Mouse (Mus musculus): ENCODE measurements at regions not wholly inside any gene's neighbourhood (a gene's known extent, or its start where the extent isn't known, plus 50 kb on each side); places are given as distances from the start of the nearest gene placed in this dataset.

DNA sequence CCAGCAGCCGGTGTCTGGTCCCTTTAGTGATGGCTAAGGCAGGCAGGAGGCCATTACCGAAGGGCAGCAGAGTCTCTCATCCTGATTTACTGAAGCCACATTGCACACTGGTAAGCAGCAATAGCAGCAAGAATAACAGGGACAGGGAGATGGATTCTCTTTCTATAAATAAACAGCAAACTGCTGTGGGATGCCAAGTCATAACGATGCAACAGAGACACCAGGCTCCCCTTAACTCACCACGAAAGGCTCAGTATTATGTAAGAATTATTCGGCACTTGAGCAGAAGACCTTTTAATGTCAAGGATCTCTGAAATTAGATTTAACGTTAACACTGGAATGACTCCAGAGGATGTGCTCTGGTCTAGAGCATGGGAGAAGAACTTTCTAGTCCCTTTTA lies 202.1 kb downstream of the Ddx10 start:
- H3K4me3 ChIP-seq = no peak overlapping the region

DNA sequence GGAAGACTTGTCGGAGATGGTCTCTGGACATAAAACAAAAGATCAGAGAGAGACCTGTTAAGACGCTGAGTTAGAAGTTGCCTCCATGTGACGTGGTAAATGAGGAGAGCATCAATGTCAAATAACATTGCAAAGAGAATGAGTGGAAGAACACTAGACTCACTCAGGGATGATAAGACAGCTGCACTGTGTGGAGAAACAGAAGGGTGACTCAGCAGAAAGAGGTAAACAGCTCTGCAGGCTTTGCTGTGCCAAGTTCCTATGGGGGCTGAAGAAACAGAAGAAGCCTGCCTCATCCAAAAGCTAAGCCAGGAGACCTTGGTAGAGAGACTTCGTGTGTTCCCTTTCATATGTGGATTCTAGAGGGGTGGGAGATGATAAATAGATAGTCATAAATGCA lies 214.1 kb downstream of the Ddx10 start:
- Histone ChIP-seq H3K4me3 (no peak overlapping the region), H3K9me3 (replicated peaks) (no peaks in the 10 kb centered on the region), H3K27me3 (replicated peaks) (no peaks in the 10 kb centered on the region), H3K9ac (no peak overlapping the region), H3K4me2 (no peak overlapping the region), H3K4me1 (replicated peaks) (no peaks in the 10 kb centered on the region), H3K27ac (ENCODE audit: poor library complexity, severe bottlenecking) (no peak overlapping the region), H3K36me3 (no peaks in the 10 kb centered on the region)
- no peak for ATAC-seq (ENCODE audit: insufficient number of reproducible peaks, low FRiP score)
- 69% methylated on average over 4 of the region's 4 CpGs for WGBS

More for the DNA sequence above, 202.1 kb downstream of the Ddx10 start:
- Histone ChIP-seq H3K27ac (ENCODE audit: poor library complexity, severe bottlenecking) (no peak overlapping the region), H3K4me2 (no peak overlapping the region), H3K36me3 (no peaks in the 10 kb centered on the region), H3K27me3 (replicated peaks) (no peaks in the 10 kb centered on the region), H3K9ac (no peak overlapping the region), H3K9me3 (replicated peaks) (no peaks in the 10 kb centered on the region), H3K4me1 (replicated peaks) (no peaks in the 10 kb centered on the region)
- no peak for ATAC-seq (ENCODE audit: insufficient number of reproducible peaks, low FRiP score)
- 77% methylated on average over 6 of the region's 6 CpGs for WGBS

GRCm38 (mm10) chr9:53022096-53022495 lies 225.8 kb downstream of the Ddx10 start:
- H3K4me3 ChIP-seq = no peak overlapping the region
- no peak for ATAC-seq (ENCODE audit: insufficient number of reproducible peaks, low FRiP score)
- no peaks in the 10 kb centered on the region for H3K36me3 ChIP-seq
- no peaks in the 10 kb centered on the region for H3K4me1 ChIP-seq (replicated peaks)
- H3K27ac ChIP-seq (ENCODE audit: poor library complexity, severe bottlenecking) = no peak overlapping the region
- H3K9me3 ChIP-seq (replicated peaks) = no peaks in the 10 kb centered on the region
- H3K4me2 ChIP-seq = no peak overlapping the region
- no peak overlapping the region for H3K9ac ChIP-seq
- H3K27me3 ChIP-seq (replicated peaks) = no peaks in the 10 kb centered on the region
- 65% methylated on average over 4 of the region's 4 CpGs for WGBS

GRCm38 (mm10) chr9:53010741-53011140 lies 237.1 kb downstream of the Ddx10 start:
- no peak for ATAC-seq (ENCODE audit: insufficient number of reproducible peaks, low FRiP score)
- H3K4me3 ChIP-seq = no peak overlapping the region
- H3K9ac ChIP-seq = no peak overlapping the region
- no peaks in the 10 kb centered on the region for H3K4me1 ChIP-seq (replicated peaks)
- WGBS = 82% methylated on average over 9 of the region's 9 CpGs
- no peak overlapping the region for H3K4me2 ChIP-seq
- H3K9me3 ChIP-seq (replicated peaks) = peaks cover 12% of the 10 kb centered on the region
- no peaks in the 10 kb centered on the region for H3K27me3 ChIP-seq (replicated peaks)
- no peak overlapping the region for H3K27ac ChIP-seq (ENCODE audit: poor library complexity, severe bottlenecking)
- no peaks in the 10 kb centered on the region for H3K36me3 ChIP-seq

GRCm38 (mm10) chr9:53007395-53007794 lies 240.5 kb downstream of the Ddx10 start:
- H3K36me3 ChIP-seq = no peaks in the 10 kb centered on the region
- no peak overlapping the region for H3K9ac ChIP-seq
- no peak overlapping the region for H3K4me3 ChIP-seq
- H3K4me1 ChIP-seq (replicated peaks) = no peaks in the 10 kb centered on the region
- H3K4me2 ChIP-seq = no peak overlapping the region
- H3K9me3 ChIP-seq (replicated peaks) = 0 out of 2 replicates have a peak, but pooled peaks cover 6% of the 10 kb centered on the region
- H3K27ac ChIP-seq (ENCODE audit: poor library complexity, severe bottlenecking) = no peak overlapping the region
- no peaks in the 10 kb centered on the region for H3K27me3 ChIP-seq (replicated peaks)
- 85% methylated on average over 10 of the region's 10 CpGs for WGBS
- ATAC-seq (ENCODE audit: insufficient number of reproducible peaks, low FRiP score) = no peak

GRCm38 (mm10) chr9:53006085-53006484 lies 241.8 kb downstream of the Ddx10 start:
- ATAC-seq (ENCODE audit: insufficient number of reproducible peaks, low FRiP score) = no peak
- H3K27ac ChIP-seq (ENCODE audit: poor library complexity, severe bottlenecking) = no peak overlapping the region
- H3K36me3 ChIP-seq = no peaks in the 10 kb centered on the region
- H3K4me2 ChIP-seq = no peak overlapping the region
- no peaks in the 10 kb centered on the region for H3K4me1 ChIP-seq (replicated peaks)
- 73% methylated on average over 1 of the region's 1 CpGs for WGBS
- H3K4me3 ChIP-seq = no peak overlapping the region
- H3K27me3 ChIP-seq (replicated peaks) = no peaks in the 10 kb centered on the region
- H3K9me3 ChIP-seq (replicated peaks) = 0 out of 2 replicates have a peak, but pooled peaks cover 6% of the 10 kb centered on the region
- no peak overlapping the region for H3K9ac ChIP-seq

DNA sequence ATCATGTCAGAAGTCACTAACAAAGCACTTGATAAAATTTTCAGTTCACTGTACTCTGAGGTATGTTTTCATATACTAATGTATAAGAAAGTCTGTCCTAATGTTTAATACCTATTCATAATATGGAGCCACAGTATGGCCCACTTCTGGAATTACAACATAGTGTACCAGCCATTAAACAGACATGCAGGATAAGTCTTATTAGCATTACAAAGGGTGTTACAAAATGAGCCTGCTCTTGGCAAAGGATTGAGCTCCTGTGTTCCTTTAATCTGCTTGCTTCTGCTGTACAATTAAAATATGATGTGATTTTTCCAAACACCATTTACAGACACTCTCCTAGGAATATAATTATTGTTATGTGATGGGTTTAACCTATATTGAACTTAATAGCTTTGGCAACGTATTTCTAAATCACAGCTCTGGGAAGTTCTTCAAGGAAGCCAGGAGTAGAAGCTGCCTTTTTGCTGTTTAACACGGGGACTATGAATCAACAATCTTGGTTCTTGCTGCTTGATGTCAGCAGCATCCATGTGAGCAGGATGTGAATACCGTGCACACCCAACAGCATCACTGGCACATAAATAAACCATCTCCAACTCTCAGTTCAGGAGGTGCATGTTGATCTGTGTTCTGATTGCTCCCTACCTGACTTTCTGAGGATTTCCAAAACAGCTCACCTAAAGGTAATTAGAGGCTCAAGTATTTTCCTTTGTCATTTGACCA lies 243.4 kb downstream of the Ddx10 start:
- Histone ChIP-seq H3K4me2 (no peak overlapping the region), H3K4me1 (replicated peaks) (no peaks in the 10 kb centered on the region), H3K36me3 (no peaks in the 10 kb centered on the region), H3K27me3 (replicated peaks) (no peaks in the 10 kb centered on the region), H3K27ac (ENCODE audit: poor library complexity, severe bottlenecking) (no peak overlapping the region), H3K9ac (no peak overlapping the region), H3K9me3 (replicated peaks) (no peaks in the 10 kb centered on the region), H3K4me3 (no peak overlapping the region)
- ATAC-seq (ENCODE audit: insufficient number of reproducible peaks, low FRiP score) = no peak
- WGBS = 64% methylated on average over 3 of the region's 3 CpGs

- Histone ChIP-seq H3K36me3 (no peaks in the 10 kb centered on the region), H3K9me3 (replicated peaks) (no peaks in the 10 kb centered on the region), H3K27me3 (replicated peaks) (no peaks in the 10 kb centered on the region), H3K4me1 (replicated peaks) (no peaks in the 10 kb centered on the region), H3K27ac (ENCODE audit: poor library complexity, severe bottlenecking) (no peak overlapping the region), H3K9ac (no peak overlapping the region), H3K4me2 (no peak overlapping the region), H3K4me3 (no peak overlapping the region)
- ATAC-seq (ENCODE audit: insufficient number of reproducible peaks, low FRiP score) = no peak
- WGBS = 65% methylated on average over 1 of the region's 1 CpGs
Observed at GRCm38 (mm10) chr9:52976041-52976440, 271.8 kb downstream of the Ddx10 start.

- 82% methylated on average over 4 of the region's 4 CpGs for WGBS
- Histone ChIP-seq H3K9me3 (replicated peaks) (no peaks in the 10 kb centered on the region), H3K4me3 (no peak overlapping the region), H3K27me3 (replicated peaks) (no peaks in the 10 kb centered on the region), H3K27ac (ENCODE audit: poor library complexity, severe bottlenecking) (no peak overlapping the region), H3K4me2 (no peak overlapping the region), H3K36me3 (no peaks in the 10 kb centered on the region), H3K4me1 (replicated peaks) (no peaks in the 10 kb centered on the region), H3K9ac (no peak overlapping the region)
- no peak for ATAC-seq (ENCODE audit: insufficient number of reproducible peaks, low FRiP score)
Observed at GRCm38 (mm10) chr9:52965631-52966030, 282.2 kb downstream of the Ddx10 start.

GRCm38 (mm10) chr9:52959668-52960067 lies 280.1 kb upstream of the AI593442 start:
- H3K4me3 ChIP-seq = no peak overlapping the region
- H3K4me2 ChIP-seq = no peak overlapping the region
- H3K36me3 ChIP-seq = no peaks in the 10 kb centered on the region
- no peak overlapping the region for H3K27ac ChIP-seq (ENCODE audit: poor library complexity, severe bottlenecking)
- no peak for ATAC-seq (ENCODE audit: insufficient number of reproducible peaks, low FRiP score)
- H3K4me1 ChIP-seq (replicated peaks) = no peaks in the 10 kb centered on the region
- no peak overlapping the region for H3K9ac ChIP-seq
- H3K27me3 ChIP-seq (replicated peaks) = no peaks in the 10 kb centered on the region
- 74% methylated on average over 6 of the region's 6 CpGs for WGBS
- no peaks in the 10 kb centered on the region for H3K9me3 ChIP-seq (replicated peaks)

DNA sequence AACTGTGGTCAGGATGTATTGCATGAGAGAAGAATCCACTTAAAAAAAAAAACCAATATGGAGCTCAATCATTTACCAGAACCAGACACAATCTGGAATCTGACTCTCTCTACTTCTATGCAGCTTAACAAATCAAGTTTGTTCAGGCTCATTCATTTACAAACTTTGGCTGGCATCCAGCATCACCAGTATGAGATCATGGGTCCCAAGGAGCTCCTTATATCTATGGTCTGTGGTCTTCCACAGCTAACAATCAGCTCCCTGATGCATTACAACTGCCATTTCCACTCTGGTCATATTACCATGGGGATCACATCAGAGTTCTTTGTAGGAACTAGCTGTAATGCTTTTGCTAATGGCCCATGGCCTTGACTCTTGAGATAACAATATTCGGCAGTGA lies 277.7 kb upstream of the AI593442 start:
- Histone ChIP-seq H3K9me3 (replicated peaks) (no peaks in the 10 kb centered on the region), H3K4me3 (no peak overlapping the region), H3K36me3 (no peaks in the 10 kb centered on the region), H3K9ac (no peak overlapping the region), H3K4me2 (no peak overlapping the region), H3K27ac (ENCODE audit: poor library complexity, severe bottlenecking) (no peak overlapping the region), H3K27me3 (replicated peaks) (no peaks in the 10 kb centered on the region), H3K4me1 (replicated peaks) (no peaks in the 10 kb centered on the region)
- 0 out of 2 replicates have a peak, but pooled peaks have one; percentile 22 for ATAC-seq (ENCODE audit: insufficient number of reproducible peaks, low FRiP score)
- 35% methylated on average over 1 of the region's 1 CpGs for WGBS

DNA sequence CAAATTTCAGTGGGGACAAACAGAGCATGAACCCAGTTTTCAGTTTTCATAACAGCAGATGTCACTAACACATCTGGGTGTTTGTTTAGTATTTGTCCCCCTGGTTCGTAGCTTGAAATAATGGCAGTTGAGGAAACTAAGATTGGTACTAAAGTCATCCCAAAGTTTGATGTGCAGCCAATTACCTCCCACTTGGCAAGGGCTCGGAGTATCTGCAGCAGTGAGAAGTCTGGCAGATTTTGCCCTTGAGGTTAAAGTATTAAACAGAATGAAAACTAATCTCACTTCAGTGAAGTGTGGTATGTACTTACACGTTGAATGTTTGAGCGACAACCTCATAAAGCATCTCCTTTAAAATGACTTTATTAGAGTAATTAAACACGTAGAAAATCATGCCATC lies 264.5 kb upstream of the AI593442 start:
- no peaks in the 10 kb centered on the region for H3K27me3 ChIP-seq (replicated peaks)
- no peak overlapping the region for H3K4me2 ChIP-seq
- H3K9me3 ChIP-seq (replicated peaks) = no peaks in the 10 kb centered on the region
- H3K4me1 ChIP-seq (replicated peaks) = peaks cover 13% of the 10 kb centered on the region
- no peak overlapping the region for H3K27ac ChIP-seq (ENCODE audit: poor library complexity, severe bottlenecking)
- no peak overlapping the region for H3K9ac ChIP-seq
- no peaks in the 10 kb centered on the region for H3K36me3 ChIP-seq
- no peak for ATAC-seq (ENCODE audit: insufficient number of reproducible peaks, low FRiP score)
- no peak overlapping the region for H3K4me3 ChIP-seq
- WGBS = 69% methylated on average over 5 of the region's 5 CpGs

Measured in heart, embryonic 12.5 days (tissue).